Mouse (Mus musculus) right cerebral cortex, postnatal 10 days (tissue): ENCODE results near the gene Gm11992.

ENCODE experiments used
- DNase-seq, 2 experiments: peaks; one replicate each; pipeline ENCODE4 v3.0.0; 2021; ENCODE audit warnings: low spot score in 2 of 2

Gene Gm11992

DNA sequence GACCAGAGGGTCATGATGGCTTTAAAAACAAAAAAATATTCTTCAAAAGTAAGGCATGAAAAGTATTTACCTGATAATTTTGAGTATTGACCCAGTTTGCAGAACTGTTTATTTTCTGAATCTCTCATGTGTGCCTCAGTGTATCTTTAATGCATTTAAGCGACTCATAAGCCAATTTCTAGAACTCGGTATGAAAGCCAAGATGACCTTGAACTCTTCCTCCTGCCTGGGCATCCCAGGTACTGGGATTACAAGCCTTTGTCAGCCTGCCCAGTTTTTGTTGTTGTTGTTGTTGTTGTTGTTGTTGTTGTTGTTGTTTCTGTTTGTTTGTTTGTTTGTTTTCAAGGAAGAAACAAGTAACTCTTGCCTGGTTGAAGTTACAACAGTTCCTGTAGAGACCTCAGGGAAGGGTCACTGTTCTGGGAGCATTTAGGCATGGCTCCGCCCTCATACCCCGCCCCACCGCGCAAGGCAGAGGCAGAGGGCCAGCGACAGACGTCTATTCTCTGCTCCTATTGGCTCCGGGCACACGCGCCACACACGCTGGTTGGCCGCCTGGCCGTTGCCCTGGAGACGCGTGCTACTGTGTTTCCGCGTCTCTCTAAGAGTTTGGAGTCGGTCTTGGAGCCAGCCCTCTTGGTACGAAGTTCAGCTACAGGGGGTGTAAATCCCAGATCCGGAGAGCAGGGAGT is at the start of gene Gm11992:
Gene Gm11992, plus strand, starts transcription at position 584 of the 692 bp plus-strand sequence.
- DNase-seq = peak; percentile 90 to 94

DNA sequence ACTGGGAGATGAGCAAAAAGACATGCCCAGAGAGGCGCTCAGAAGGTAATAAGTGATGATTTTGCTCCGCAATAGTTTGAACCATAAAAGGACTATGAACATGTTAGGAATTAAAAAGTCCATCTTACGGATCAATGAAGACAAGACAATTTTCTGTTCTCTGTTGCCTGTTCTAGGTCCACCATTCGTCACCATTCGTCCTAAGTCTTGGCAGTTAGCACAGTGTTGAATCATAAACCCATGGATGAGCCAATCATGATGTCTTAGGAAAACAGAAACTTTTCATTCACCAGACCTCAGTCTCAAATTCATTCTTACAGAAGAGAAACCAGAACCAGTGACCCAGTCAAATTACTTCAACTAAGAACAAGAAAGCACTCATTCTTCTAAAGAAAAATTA is 39.6 kb upstream of the Gm11992 start:
- DNase-seq = no peak

DNA sequence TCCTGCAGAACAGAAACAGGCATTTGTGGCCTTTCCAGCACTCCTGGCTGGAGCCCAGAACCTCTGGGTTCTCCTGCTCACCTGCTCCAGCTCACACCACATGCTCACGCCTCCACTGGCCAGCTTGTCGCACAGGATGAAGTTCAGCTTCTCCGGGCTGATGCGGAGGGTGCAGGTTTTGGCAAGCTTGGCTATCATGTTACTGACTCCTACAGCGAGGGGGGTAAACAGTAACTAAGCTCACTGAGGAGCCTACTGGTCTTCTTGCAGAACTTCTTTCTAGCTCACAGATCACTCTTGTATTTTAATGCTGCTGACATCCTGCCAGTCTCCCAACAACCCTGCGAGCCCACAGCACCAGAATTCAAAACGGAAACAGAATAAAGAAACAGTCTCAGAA is 38.0 kb upstream of the Gm11992 start:
- DNase-seq = peak in 1 of 2 experiments; percentile 20

DNA sequence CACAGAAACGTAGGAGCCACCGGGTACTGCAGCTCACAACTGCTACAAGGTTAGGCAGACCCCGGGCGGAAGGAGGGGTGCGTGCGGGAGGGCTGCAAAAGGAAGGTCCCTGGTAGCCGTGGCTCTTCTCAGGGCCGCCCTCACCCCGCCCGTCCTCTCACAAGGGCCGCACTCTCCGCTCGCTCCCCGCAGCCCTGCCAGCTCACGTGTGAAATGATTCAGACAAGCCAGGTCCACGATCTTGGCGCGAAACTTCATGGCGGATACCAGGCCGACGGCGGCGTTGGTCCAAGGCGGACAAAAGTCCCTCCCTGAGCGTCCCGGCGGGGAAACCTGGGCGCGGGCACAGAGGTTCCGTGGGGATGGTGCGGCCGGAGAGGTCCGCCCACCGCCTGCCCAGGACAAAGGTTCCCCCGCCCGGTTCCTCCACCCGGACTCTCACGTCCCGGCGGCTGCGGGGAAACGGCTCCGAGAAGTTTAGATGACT is 37.5 kb upstream of the Gm11992 start, which contains the start of gene Hus1:
Gene Hus1, minus strand, starts transcription at position 339 of the 487 bp plus-strand sequence.
- DNase-seq = peak; percentile 86 to 87

DNA sequence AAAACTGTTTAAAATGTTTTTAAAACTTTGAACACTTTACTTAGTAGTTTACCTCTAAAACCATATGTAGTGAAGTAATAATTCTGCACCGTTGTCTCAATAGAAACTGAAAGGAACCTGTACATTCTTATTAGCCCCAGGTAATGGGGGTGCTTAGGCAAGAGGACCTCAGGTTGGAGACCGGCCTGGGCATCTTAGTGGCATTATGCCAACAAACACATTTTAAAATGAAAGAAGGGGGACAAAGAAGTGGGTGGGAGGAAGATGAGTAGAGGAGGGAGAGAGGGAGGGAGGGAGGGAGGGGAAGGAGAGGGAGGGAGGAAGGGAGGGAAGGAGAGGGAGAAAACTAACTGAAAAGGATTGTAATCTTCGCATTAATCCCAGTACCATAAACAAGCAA is 37.0 kb upstream of the Gm11992 start:
- DNase-seq = no peak

DNA sequence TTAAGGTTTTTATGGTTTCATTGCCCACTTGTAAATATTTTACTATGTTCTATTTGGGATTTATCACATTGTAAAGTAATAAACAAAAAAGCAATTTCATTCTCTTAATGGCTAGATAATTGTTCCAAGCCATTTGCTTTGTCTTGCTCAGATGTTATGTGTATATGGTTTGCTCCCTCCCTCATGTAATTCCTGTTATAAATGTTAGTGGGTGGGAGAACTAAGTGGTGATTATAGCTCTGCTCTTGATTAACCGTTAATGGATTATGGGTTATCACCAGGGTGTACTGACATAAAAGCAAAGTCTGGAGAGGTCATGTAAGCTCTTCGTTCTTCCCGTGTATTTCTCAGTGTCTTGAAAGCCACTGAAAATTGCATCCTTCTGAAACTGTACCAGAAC is 33.7 kb upstream of the Gm11992 start:
- no peak for DNase-seq

DNA sequence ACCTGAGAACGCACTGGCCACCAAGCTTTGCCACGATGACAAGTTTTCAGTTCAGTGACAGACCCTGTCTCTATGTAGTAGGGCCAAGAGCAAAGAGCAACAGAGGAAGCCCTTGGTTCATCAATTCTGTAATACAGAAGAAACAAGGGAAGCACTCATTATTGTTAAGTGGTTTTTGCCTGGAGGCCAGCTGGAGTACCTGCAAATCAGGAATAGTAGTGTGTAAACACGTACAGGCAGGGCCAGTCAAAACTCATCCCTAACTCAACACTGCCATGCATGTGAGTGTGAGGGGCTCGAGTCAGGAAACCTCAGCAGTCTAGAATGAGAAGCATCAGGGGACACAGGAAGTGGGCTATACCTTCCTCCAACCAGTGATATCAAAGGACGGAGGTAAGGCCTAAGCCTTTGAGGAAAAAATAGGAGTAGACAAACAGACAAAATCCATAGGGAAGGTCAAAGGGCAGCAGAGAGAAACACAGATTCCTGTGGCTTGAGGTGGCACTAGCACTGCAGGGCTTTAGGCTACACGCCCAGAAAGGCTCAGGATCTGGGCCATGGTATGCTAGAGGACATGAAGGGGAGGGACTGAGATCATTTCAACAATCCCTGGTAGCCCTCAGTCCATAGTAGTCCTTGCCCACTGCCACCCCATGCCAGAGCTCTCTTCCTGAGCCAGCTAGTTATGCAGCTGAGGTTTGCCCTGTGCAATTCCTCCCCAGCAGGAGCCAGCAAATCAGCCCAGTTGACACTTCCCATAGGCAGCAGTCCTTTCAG is 29.7 kb upstream of the Gm11992 start:
- no peak for DNase-seq

DNA sequence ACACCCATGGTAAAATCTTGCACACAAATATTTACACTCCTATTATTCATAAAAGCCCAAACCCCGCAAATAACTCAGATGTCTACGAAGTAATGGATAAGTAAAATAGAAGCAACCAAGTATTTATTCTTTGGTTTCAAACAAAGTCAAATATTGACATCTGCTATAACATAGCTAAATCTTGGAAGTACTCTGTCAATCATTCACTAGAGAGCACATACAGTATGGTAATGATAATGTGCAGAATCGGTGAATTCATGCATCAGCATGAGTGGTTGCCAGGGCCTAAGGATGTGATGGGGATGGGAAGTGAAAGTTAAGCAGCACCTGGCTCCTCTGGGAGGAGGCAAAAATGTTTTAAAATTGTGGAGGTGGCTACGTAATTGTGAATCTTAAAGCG is 28.2 kb upstream of the Gm11992 start:
- no peak for DNase-seq

DNA sequence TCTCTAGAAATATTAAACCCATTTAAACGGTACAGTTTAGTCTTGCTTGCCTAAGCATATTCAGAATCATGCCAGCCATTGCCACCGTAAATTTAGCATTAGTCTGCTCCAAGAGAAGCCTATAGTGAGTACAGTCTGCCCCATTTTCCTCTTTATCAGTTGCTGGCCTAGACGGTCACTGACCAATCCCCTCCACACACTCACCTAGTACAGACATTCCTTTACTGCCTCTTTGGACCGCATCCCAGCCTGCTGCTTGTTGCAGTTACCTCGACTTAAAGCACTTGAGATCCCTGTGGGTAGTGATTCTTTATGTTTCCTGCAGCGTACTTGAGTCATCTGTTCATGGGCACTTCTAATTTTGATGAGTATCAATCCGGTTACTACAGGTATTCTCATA is 23.6 kb upstream of the Gm11992 start:
- no peak for DNase-seq

DNA sequence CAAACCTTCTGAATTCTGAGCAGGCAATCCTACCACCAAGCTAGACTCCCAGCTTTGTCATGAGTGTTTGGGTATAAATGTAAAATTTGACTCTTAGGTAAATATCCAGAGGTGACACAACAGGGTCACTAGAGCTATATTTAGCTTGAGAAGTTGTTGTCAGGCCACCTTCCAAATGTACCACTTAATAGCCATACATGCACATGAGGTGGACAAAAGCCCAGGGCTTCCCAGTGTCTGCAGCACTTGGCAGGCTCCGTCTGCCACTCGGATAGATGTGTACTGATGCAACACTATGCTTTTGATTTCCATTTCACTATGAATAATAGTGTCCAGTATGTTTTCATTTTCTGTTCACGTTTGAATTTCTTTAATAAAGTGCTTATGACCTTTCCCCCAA is 23.2 kb upstream of the Gm11992 start:
- DNase-seq = no peak

DNA sequence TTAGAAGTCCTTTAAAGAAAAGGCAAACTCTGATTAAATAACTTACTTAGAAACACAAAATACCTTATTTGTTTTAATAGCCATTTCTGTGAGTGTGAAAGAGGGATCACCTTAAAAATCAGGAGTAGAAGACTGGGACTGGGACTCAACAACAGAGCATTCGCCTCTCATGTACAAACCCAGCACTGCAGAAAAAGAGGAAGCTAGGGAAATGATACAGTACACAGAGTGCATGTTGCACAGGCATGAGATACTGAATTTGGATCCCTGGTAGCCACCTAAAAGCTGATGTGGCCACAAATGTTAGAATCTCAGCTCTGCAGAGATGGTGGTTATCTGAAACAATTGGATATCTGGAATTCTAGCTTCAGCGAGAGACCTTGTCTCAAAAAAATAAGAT is 16.9 kb upstream of the Gm11992 start:
- DNase-seq = no peak

DNA sequence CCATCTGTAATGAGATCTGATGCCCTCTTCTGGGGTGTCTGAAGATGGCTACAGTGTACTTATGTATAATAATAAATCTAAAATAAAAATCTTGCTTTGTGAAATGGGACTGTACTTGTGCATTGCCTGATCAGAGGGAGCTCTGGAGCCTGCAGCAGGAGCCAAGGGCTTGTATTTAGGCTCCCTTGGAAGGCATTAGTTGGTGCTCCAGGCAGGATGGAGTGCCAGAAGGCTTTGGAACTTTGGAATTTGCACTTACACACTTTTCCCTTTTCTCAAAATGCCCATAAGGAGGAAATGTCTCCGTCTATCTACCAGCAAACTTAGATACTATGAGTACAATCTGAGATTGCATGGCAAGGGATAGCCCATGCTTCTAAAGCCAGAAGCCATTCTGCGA is 1.8 kb upstream of the Gm11992 start:
- DNase-seq = no peak

DNA sequence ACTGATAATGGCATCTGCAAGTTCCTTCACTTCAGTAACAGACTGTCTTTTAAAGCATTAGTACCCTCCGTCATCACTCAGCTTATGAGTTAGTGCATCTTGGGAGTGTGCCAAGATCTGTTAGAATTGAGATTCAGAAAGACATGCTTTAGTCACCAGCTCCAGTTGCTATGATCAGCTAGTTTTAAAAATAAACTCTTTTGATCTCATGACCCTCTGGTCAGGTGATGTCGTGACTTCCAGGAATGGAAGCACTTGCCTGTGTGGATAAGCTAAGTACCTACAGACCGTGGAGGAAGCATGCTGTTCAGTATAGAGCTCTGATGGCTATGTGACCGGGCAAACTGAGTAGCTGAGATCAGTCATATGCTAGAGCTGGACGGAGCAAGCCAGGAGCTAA is 1.4 kb upstream of the Gm11992 start:
- no peak for DNase-seq

DNA sequence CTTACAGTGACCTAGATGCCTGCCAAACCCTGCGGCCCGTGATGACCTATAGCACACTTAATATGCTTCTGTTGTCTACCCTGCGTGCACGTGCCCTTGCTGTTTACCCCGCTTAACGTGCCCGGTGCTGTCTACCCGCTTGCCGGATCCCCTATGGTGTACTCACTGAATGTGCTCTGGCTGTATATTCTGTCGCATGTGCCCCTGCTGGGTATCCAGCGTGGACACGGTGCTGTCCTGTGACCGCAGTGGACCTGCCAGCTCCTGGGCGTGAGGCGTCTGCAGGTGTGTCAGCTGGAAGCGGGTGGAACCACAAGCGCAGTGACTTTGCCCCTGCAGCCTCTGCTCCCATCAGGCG is 288 bp downstream of the Gm11992 start, which contains the start of gene Sun3:
Gene Sun3, minus strand, starts transcription at position 289 of the 358 bp plus-strand sequence.
- DNase-seq = no peak

DNA sequence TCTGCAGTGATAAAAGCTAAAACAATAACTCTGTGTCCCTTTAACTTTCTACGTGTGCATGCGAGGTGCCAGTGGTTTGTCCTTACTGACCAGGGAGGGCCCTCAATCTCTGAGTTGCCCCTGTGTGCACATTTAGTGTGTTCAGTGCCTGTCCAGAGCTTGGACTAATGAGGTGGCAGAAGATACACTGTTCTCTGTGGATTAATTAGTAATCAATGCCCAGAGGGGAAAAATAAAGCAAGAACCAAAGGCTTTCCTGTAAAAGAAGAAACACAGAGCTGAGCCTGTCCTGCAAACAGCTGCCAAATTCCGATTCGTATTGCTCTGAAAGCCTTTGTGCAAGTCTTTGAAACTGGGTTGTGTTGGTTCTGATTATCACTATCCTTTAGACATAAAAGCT is 1.8 kb downstream of the Gm11992 start:
- DNase-seq = no peak

DNA sequence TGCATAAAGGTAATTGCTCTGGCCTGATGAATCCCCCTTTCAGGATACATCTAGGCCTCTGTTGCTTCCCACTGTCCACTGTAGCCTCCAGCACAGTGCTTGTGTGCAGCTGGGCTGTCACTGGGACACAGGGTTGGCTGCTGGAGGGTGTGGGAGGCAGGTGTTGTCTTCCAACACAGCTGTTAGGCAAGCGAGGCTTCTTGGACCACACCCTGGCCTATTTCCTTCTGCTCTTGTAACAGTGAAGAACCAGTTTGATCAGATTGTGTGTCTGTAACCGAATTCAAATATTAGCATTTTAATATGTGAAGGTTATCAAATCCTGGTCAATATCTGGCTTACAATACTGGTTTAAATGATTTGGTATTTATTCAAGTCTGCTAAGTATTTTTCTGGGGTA is 3.5 kb downstream of the Gm11992 start:
- no peak for DNase-seq

DNA sequence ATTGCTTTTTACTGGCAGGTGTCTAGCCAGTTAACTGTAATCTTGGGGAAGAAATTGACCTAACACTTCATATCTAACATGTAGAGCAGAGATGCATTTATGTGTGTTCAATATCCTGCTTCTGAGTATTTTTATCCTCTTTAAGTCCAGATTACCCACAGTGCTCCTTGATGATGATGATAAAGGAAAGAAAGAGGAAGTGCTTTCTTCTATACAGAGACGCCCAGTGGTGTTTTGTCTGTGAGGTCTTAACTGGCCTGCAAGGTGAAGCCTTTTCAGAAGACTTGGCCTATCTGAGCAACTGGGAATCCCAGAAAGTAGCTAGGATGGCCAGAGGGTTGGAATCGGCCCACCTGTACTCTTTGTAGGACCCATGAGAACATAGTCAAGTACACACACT is 8.5 kb downstream of the Gm11992 start:
- no peak for DNase-seq

DNA sequence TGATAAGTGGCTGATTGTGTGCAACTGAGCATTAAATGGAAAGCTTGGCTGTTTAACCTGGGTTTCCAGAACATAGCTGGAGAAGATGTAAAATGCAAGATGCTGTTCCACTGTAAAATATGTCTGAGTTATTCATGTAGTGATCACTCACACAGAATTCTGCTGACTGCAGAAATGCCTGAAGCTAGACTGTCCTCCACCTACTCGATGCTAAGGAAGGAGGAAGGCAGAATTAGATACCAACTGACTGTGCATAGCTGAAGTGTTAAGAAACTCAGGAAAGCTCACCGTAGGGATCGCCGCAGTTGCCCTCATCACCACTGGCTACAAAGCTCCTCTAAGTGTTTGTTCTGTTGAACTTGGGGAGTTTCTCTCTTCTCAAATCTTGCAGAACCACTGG is 9.3 kb downstream of the Gm11992 start:
- no peak for DNase-seq

DNA sequence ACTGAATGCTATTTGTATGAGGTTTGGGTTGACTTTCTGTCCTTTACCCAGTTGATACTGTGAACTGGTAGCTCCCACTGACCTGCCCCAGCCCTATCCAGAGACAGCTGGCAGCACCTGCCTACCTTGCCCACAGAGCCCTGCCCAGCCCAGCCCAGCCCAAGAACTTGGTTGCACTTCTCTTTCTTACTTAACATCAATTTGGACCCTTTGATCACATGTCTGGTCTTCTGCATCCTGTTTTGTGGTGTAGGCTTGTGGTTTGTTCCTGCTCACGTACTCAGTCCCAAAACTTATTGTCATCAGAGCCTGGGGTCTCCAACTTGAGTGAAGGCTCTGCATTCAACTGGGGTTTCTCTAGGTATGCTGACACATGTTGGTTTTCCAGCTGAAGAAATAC is 11.6 kb downstream of the Gm11992 start:
- no peak for DNase-seq

DNA sequence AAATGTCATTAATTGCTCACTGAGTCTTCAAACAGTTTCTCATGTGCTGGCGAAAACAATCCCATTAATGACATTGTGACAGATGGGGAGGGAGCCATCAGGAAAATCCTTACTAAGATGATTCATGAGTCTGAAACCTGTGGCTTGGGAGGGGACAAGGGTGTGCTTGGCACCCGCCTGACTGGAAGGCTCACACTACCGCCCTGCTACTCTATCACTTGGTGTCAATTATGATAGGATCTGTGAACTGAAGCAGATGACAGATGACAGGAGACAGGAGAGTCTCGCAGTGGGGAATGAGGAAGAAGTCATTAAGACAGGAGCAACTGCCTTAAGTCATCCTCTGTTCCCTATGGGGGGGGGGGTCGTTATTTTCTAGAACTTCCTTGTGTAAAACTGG is 12.1 kb downstream of the Gm11992 start:
- no peak for DNase-seq

DNA sequence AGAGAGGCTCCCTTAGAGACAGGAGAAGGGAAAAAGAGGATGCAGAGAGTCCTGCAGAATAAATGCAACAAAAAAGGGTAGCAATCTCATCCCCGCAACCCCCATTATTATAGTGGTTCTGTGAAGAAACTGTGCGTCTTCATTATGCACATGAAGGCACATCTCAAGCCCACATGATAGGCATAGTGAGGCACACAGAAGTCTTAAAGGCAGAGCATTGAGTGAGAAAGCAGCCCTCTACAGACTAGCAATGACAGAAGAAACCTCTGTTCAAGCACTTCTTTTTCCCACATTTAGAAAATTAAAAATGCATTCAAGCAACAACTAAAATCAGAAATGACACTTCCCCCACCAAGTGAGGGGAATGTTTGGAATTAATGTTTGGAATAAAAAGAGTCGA is 28.1 kb downstream of the Gm11992 start:
- DNase-seq = no peak

DNA sequence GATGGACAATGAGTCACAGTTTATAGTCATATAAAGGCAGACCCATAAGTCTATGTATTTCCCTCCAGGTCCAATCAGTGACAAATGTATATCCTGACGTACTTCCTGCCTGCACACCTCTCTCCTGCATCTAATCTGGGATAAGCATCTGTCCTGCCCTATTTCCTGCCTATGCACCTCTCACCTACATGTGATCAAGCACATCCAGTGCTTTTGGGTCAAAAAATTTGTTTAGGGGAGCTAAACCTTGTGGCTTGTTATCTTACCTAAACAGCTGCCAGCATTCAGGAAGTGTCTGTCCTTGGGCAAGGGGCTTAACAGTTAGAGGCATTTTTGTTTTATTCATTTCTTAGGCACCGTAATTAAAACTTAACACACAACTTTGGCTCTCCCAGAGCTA is 64.8 kb downstream of the Gm11992 start:
- no peak for DNase-seq
